Mouse (Mus musculus) stomach, embryonic 14.5 days (tissue): ENCODE data around the gene Ramp1. TPM values are rescaled to one million over a fixed set of nuclear protein-coding genes. Genes with fewer than 3 reads are reported as not detected.

ENCODE experiments used
- polyA plus RNA-seq: library from polyadenylated mRNA; unstranded; fragments of >200 nt; fragmentation: Nextera tagmentation; extraction: Ambion mirVana; gene quantifications from 2 replicates; pipeline ENCODE4 v1.2.1, GENCODE M21; 2014

Gene Ramp1
- polyA plus RNA-seq, 1 experiment from 2014 or later: 4.6 TPM

Other genes starting within 250 kb of the Ramp1 start
- gene Prlh, start 226.7 kb upstream of the Ramp1 start, polyA plus RNA-seq: not detected in 2 replicates
- 5.4 and 5.6 TPM in 2 replicates for gene Rab17, start 210.2 kb upstream of the Ramp1 start, polyA plus RNA-seq
- 54.3 and 60.7 TPM in 2 replicates for gene Lrrfip1, start 181.1 kb upstream of the Ramp1 start, polyA plus RNA-seq
- gene Rbm44, start 34.7 kb upstream of the Ramp1 start, polyA plus RNA-seq: 0.38 and 0.46 TPM in 2 replicates
- 67.1 and 73.3 TPM in 2 replicates for gene Ube2f, start 70.5 kb downstream of the Ramp1 start, polyA plus RNA-seq
- 10.7 and 13.7 TPM in 2 replicates for gene Scly, start 118.5 kb downstream of the Ramp1 start, polyA plus RNA-seq
- gene Espnl, start 142.3 kb downstream of the Ramp1 start, polyA plus RNA-seq: not detected in 2 replicates
- gene Klhl30, start 171.2 kb downstream of the Ramp1 start, polyA plus RNA-seq: 0.41 and 0.64 TPM in 2 replicates
- 2.1 and 2.5 TPM in 2 replicates for gene Erfe, start 186.6 kb downstream of the Ramp1 start, polyA plus RNA-seq
- gene Ilkap, start 219.0 kb downstream of the Ramp1 start, polyA plus RNA-seq: 134 and 146 TPM in 2 replicates
- gene Hes6, start 234.2 kb downstream of the Ramp1 start, polyA plus RNA-seq: 65.7 and 78.1 TPM in 2 replicates